Mouse (Mus musculus) right cerebral cortex, postnatal 14 days (tissue): ENCODE measurements at regions not wholly inside any gene's neighbourhood (a gene's known extent, or its start where the extent isn't known, plus 50 kb on each side); places are given as distances from the start of the nearest gene placed in this dataset.

ENCODE experiments used
- DNase-seq: peaks from one replicate; pipeline ENCODE4 v3.0.0; 2022

DNA sequence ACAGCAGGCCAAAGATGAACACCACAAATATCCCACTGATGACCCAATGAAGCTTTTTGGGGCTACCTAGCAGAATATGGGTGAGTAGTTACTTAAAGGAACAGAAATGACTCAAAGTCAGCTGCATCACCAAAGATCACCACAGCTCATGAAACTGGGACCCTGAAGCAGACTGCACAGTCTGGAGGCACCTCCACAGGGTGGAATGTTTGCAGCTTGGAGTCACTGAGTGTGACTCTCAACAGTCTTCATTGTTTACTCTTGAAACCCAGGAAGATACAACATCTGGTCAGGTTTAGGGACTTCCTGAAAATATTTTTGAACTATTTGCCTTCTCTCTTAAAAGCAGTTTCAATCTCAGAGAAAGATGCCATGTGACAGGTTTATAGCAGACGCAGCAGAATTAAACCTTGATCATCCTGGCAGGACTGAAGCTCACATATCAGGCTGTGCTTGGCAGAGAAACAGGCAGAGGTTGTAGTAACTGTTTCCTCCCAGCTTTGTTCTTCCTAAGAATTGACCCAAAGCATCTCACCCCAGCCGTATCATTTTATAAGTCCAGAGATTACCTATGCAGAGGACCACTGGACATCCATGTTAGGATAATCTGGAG, 944.1 kb upstream of the Adgrl4 start:
- no peak for DNase-seq

GRCm38 (mm10) chr3:150530966-150531365, 906.7 kb upstream of the Adgrl4 start:
- DNase-seq = no peak

- DNase-seq = no peak
These were observed 894.6 kb upstream of the Adgrl4 start for GRCm38 (mm10) chr3:150543118-150543517.

DNA sequence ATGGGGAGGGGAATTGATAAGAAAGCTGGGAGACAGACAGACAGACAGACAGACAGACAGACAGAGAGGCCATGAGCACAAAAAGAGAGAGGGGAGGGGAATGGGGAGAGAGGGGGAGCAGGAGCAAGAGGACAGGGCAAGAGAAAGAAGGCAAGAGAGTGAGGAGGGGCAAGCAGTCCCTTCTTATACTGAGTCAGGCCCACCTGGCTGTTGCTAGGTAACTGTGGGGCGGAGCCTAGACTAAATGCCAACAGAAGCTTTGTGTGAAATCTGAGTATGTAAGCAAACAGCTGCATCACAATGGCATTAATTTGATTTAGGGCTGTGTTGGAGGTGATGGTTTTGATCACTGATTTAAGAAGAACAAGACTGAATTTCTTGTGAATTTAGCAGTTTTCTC, 849.2 kb upstream of the Adgrl4 start:
- no peak for DNase-seq

GRCm38 (mm10) chr3:150590978-150591377, 846.7 kb upstream of the Adgrl4 start:
- DNase-seq = no peak

GRCm38 (mm10) chr3:150603400-150604095, 834.1 kb upstream of the Adgrl4 start:
- DNase-seq = no peak

DNA sequence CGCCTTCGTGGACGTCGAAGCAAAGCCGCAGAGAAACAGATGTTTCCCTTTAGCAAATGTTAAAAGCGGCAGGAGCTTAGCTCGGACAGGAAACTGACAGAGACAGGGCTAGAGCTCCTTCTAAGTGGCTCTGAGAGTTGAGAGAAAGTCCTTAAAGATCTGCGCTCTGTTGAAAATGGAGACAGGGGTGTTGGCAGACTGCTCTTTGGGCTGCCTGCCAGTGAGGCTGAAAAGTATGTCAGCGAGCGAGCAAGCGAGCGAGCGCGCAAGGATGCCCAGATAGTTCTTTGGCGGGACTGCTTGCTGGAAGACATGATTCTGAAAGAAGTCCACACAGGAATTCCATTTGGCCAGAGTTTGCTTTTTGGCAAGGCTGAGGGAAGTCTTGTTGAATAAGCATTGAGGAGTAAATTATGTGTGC, 827.0 kb upstream of the Adgrl4 start:
- DNase-seq = peak; percentile 63

DNA sequence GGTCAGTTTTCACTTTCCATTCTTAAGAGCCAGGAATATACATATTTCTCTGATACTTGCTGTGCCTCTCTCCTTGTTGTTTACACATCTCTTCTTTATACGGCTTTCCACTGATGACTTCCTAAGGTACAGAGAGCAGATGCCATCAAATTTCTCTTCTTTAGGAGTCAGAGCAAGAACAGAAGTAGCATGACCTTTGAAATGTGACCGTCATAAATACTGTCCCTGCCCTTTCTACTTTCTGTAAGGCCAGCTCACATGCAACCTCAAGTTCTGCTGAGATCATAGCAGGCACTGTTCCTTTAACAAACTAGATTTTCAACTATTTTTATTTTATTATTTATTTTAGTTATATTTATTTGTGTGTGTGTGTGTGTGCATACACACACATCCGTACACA, 800.1 kb upstream of the Adgrl4 start:
- no peak for DNase-seq

- DNase-seq = no peak
These were observed 797.5 kb upstream of the Adgrl4 start for GRCm38 (mm10) chr3:150640004-150640676.

- DNase-seq = no peak
These were observed 789.6 kb upstream of the Adgrl4 start for GRCm38 (mm10) chr3:150648040-150648439.

DNA sequence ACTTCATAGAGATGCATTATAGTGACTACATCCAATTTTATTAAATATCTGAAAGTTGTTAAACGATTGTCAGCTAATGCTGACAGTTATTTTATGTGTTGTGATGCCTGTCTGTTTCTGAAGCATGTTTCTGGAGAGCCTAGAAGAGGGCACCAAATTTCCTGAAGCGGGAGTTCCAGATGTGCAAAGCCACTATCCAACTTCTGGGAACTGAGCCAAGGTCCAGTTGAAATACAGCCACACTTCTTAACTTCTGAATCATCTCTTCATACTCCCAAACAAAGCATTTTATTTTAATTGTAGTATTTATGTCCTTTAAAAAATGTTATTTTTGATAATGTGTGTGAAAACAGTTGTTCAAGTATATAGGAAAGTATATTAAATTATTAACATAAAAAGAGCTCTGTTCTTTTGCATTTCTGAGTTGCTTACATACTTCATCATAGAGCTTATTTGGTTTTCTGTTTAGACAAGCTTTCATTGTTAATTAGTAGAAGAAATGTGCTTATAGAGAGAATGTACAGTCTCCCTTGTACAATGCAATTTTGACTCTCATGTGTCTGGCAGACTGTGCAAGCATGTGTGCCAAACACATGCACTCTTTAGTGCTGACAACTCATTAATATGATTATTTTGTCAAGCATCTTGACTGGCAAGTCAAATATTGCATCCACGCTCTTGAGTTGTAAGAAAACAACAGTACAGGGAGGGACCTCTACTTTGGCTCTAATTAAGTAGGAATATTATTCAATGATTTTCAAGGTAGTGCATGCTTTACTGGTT, 787.7 kb upstream of the Adgrl4 start:
- no peak for DNase-seq

DNA sequence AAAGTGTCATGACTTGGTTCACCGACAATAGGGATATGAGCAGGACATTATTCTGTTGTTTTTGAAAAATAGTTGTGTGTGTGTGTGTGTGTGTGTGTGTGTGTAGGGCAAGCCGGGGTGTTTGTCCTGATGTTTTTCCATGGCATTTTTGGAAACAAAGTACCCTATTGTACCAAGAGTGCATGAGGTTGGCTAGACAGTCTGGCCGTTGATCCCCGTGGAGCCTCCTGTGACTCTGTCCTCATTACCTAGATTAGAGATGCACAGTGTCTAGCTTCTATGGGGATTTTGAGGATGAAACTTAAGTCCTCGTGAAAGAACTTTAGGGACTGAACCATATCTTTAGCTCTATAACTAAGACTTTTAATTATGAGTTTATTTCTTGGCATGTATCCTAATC, 741.9 kb upstream of the Adgrl4 start:
- no peak for DNase-seq

DNA sequence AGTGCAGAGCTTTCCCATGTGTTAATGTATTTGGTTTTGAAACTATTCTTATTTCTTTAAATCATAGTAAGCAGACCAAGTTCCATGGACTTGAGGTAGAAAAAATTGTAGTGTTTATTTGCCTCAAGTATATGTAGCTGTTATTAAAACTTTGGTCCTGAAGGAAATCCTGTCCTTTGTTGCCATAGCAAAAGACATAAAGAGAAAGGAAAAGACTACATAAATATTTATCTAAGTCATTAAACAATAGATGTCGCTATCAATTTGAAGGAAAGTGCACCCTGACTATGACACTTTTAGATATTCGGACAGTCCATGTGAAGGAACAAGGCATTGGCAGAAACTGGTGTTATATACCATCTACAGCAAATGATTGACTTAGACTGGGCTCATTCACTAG, 737.7 kb upstream of the Adgrl4 start:
- DNase-seq = no peak
